Mouse (Mus musculus) urinary bladder, adult 2 months (tissue): Measurements from ENCODE around the gene Vmn1r131. TPM values are rescaled to one million over a fixed set of nuclear protein-coding genes. Genes with fewer than 3 reads are reported as not detected.
"Not testable (repeated sequence)": the region's sequence is repeated elsewhere in the genome, so short reads cannot be mapped to it uniquely, and the experiment has no call there.

Experiments
- DNase-seq: peaks from one replicate; pipeline ENCODE4 v3.0.0; 2022; ENCODE audit warnings: low spot score
- polyA plus RNA-seq: library from polyadenylated mRNA; depleted of rRNA; stranded (reverse); fragments of >200 nt; gene quantifications from 2 replicates; pipeline ENCODE4 v1.2.3, GENCODE M21; 2012; rRNA removed

Gene Vmn1r131
- not detected in 2 replicates for polyA plus RNA-seq

DNA sequence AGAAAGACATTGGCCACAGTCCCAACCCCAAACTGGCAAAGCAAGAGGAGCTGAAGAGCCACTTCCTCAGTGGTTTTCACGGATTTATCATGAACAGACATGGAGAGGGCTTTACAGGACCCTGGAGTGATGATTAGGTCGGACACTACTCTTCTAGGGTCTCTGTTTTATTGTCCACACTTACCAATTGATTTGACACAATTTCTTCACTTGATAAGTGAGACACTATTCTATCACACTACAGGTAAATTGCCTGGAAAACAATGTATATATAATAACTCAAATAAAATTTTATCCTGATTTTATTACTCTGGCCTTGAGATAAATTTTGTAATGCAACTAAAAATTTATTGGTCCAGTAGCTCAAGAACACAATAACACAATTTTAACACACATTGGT, at the start of gene Vmn1r131:
Vmn1r131 (minus strand) TSS at position 101 of the 400 bp plus-strand sequence.
- DNase-seq, result not testable (repeated sequence)

GRCm38 (mm10) chr7:21511480-21511879, 34.4 kb downstream of the Vmn1r131 start, which contains the start of gene Vmn1r130:
Gene Vmn1r130 (plus strand): TSS chr7:21511780.
- DNase-seq, result not testable (repeated sequence)

Other genes starting within 250 kb of the Vmn1r131 start
- not detected in 2 replicates for gene Vmn1r126, start 244.6 kb downstream of the Vmn1r131 start, polyA plus RNA-seq
- gene Vmn1r127, start 226.2 kb downstream of the Vmn1r131 start, polyA plus RNA-seq, result not detected in 2 replicates
- not detected in 2 replicates for gene Vmn1r128, start 196.7 kb downstream of the Vmn1r131 start, polyA plus RNA-seq
- gene Vmn1r129, start 184.8 kb downstream of the Vmn1r131 start, polyA plus RNA-seq, result not detected in 2 replicates
- not detected in 2 replicates for gene Gm6882, start 113.3 kb downstream of the Vmn1r131 start, polyA plus RNA-seq
- gene Vmn1r130, start 34.3 kb downstream of the Vmn1r131 start, polyA plus RNA-seq, result not detected in 2 replicates
- gene Vmn1r132, start 68.0 kb upstream of the Vmn1r131 start, polyA plus RNA-seq, result not detected in 2 replicates
- not detected in 2 replicates for gene Gm4175, start 215.4 kb upstream of the Vmn1r131 start, polyA plus RNA-seq